Mouse (Mus musculus): ENCODE data around the gene Hgd.

DNA sequence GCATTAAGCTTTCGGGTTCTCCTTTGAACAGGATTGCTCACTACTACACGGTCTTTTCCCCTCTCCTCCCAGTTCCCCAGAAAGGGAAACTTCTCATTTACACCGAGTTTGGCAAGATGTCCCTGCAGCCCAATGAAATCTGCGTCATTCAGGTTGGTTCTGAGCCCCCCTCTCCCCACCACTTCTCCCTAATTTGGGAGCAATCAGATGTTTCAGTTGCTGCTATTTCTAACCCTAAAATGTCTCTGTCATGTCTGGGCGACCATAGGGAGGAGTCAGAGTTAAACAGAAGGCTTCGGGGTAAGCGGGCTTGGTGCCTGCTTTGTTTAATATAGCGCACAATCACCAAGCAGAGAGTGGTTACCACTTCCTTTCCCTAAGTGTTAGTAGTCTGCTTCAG is 36.2 kb downstream of the Hgd start:
- TF ChIP-seq POLR2A (IDR thresholded peaks at IDR 0.05; ENCODE audit: borderline replicate concordance, insufficient read depth, low read length) (no peak), CTCF (IDR thresholded peaks at IDR 0.05; ENCODE audit: borderline replicate concordance, insufficient read depth, low read depth, low read length) (no peak)
